Mouse (Mus musculus) embryonic facial prominence, embryonic 14.5 days (tissue): ENCODE measurements around the gene Ivd. TPM values are rescaled to one million over a fixed set of nuclear protein-coding genes. Genes with fewer than 3 reads are reported as not detected.

Source experiments
- ATAC-seq: fragments of 200-750 bp; cut with Nextera tagmentation; 2 replicates; pipeline ENCODE4 v1.8.0; 2017; ENCODE audit warnings: low read depth, moderate number of reproducible peaks, moderate TSS enrichment
- DNase-seq: peaks from one replicate; pipeline ENCODE4 v3.0.0-alpha.2; 2015; ENCODE audit warnings: low spot score
- H3K27ac ChIP-seq: fragments of 300-500 bp; sonication (generic); replicated peaks from 2 replicates; pipeline ENCODE4 v1.5.1; 2014; ENCODE audit warnings: low read depth, mild to moderate bottlenecking, low read length, moderate library complexity
- H3K27me3 ChIP-seq: fragments of 300-500 bp; sonication (generic); replicated peaks from 2 replicates; pipeline ENCODE4 v1.6.1; 2014; ENCODE audit warnings: low read length; ENCODE audit not compliant: control insufficient read depth, insufficient read depth
- H3K36me3 ChIP-seq: fragments of 300-500 bp; sonication (generic); 2 replicates; pipeline ENCODE4 v1.6.1; 2014; ENCODE audit warnings: low read length, mixed read lengths; ENCODE audit not compliant: control insufficient read depth, insufficient read depth
- H3K4me1 ChIP-seq: fragments of 300-500 bp; sonication (generic); 2 replicates; pipeline ENCODE4 v1.6.1; 2014; ENCODE audit warnings: antibody characterized with exemption, low read length; ENCODE audit not compliant: control insufficient read depth, insufficient read depth
- H3K4me2 ChIP-seq: fragments of 300-500 bp; sonication (generic); 2 replicates; pipeline ENCODE4 v1.6.1; 2014; ENCODE audit warnings: low read depth, mild to moderate bottlenecking, low read length, moderate library complexity, mixed read lengths
- H3K4me3 ChIP-seq: fragments of 300-500 bp; sonication (generic); 2 replicates; pipeline ENCODE4 v1.5.1; 2014; ENCODE audit warnings: low read depth, mild to moderate bottlenecking, low read length
- H3K9ac ChIP-seq: fragments of 300-500 bp; sonication (generic); 2 replicates; pipeline ENCODE4 v1.6.1; 2014; ENCODE audit warnings: low read depth, mild to moderate bottlenecking, low read length, moderate library complexity, mixed read lengths
- H3K9me3 ChIP-seq: fragments of 300-500 bp; sonication (generic); 2 replicates; pipeline ENCODE4 v1.6.1; 2016; ENCODE audit warnings: low read length; ENCODE audit not compliant: control insufficient read depth
- WGBS: fragments of 180-500 bp; shearing (Covaris S2); extraction: QIAGEN DNeasy Blood & Tissue Kit; methylation state at CpG from one replicate; pipeline ENCODE4 v1.1.7; 2014; 5-methylcytosine and 5-hydroxymethylcytosine counted together
- polyA plus RNA-seq: library from polyadenylated mRNA; unstranded; fragments of >200 nt; fragmentation: Nextera tagmentation; extraction: Ambion mirVana; gene quantifications from 2 replicates; pipeline ENCODE4 v1.2.1, GENCODE M21; 2014

The Ivd gene
- polyA plus RNA-seq = 50.7 and 61.9 TPM in 2 replicates

DNA sequence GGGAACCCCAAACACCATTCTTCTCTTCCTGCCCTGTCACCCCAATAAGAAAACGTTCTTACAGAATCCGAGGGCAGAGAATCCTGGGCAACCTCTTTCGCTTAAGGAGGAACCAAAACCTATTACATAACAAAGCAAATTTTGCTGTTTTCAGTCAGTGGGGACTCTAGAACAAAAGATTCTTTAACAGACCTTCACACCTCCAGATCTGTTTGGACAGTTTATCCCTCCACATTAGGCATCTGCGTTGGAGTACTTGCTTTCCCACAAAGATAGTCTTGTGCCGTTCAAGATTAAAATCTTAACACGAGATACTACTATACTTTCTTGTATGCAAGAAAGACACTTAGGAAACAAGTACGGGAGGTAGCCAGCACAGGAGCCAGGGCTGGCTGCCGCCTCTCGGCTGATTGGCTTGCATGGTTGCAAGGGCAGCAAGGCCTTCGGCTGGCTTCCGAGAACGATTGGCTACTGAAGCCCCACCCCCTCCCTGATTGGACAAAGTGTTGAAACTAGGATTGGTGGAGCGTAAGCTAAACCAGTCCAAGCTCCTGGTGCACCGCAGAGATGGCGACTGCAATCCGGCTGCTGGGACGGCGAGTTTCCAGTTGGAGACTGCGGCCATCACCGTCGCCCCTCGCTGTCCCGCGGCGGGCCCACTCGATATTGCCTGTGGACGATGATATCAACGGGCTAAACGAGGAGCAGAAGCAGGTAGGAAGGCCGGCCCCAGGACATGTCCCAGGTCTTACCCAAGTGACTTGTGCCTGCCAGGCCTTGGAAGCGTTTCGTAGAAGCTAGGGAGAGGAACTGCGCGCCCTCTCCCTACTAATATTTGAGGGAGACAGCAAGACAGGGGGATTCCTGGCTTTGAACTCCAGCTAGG, at the start of gene Ivd:
Gene Ivd, plus strand, starts transcription at position 501 of the 886 bp plus-strand sequence.
- H3K9me3 ChIP-seq = no peaks in the 10 kb centered on the region
- peak within 1 kb of the TSS; percentile 77 for H3K4me2 ChIP-seq
- H3K36me3 ChIP-seq = 0 out of 2 replicates have a peak, but pooled peaks cover 15% of the 10 kb centered on the region
- peaks cover 5% of the 10 kb centered on the region for H3K4me1 ChIP-seq
- peak within 1 kb of the TSS; percentile 35; the same call in 1 of the 2 replicates for H3K27ac ChIP-seq
- H3K4me3 ChIP-seq = peak within 1 kb of the TSS; percentile 64
- peak within 1 kb of the TSS; percentile 73 for H3K9ac ChIP-seq
- H3K27me3 ChIP-seq = no peaks in the 10 kb centered on the region
- DNase-seq (peak; percentile 98), ATAC-seq (peak; percentile 100)
- 1% methylated on average over 32 of the region's 34 CpGs for WGBS

DNA sequence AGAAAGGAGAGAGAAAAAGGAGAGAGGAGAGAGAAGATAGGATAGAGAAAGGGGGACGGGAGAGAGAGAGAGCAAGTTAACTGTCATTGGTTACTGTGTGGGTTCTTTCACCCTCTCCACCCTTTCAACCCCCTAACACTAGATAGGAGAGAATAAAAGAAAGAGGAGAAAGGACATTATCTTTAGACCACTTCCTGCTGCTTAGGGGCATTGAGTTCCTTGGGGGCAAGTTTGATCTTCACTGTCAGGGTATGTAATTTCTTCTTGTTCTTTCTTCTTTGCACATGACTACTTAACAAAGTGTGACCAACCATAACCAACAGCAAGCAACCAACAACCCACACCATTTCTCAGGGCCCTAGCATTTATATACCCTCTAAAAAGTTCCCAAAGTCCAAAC, 49.0 kb upstream of the Ivd start:
- Histone ChIP-seq H3K4me2 (no peak overlapping the region), H3K4me3 (no peak overlapping the region), H3K4me1 (peaks cover 5% of the 10 kb centered on the region; the same call in 1 of the 2 replicates), H3K9ac (no peak overlapping the region), H3K27me3 (no peaks in the 10 kb centered on the region), H3K27ac (no peak overlapping the region), H3K36me3 (peaks cover 10% of the 10 kb centered on the region), H3K9me3 (no peaks in the 10 kb centered on the region)
- WGBS = 75% methylated on average over 1 of the region's 1 CpGs
- ATAC-seq (no peak), DNase-seq (no peak)

DNA sequence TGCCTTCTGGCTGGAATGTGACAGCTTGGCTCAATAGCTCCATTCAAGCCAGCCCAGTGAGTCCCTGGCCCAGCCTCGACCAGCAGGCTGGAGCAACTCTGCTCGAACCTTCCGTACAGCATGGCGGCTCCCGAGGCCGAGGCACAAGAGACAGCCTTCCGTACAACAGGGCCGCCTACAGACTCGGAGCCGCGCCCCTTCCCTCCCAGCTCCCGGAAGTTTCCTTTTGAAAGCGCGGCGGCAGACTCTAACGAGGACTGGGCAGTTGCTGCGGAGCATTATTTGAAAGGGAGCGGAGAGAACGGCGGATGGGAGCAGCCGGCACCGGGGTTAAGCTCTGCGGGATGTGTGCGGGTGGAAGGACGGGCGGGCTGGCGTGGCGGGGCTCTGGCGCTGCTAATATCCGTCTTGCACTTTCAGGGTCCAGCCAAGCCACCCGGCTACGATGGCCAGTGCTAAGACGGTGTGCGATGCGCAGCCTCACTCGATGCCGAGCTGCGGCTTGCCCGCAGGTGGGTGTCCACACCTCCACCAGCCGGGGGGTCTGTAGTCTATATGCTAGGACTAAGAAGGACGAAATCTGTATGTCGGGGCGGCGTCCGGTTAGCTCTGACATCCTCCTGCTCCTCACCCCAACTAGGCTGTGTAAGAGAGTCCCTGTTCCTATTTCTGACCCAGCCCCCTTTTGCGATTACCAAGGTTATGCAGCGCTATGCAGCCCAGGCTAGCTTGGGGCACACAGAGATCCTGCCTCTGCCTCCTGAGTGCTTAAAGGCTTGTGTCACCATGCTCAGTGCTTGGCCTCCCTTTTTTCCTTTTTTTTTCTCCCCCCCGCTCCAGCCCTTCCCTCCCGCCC, 47.5 kb upstream of the Ivd start, which contains the start of gene Knstrn:
Gene Knstrn, plus strand, starts transcription at position 23 of the 856 bp plus-strand sequence.
- no peaks in the 10 kb centered on the region for H3K27me3 ChIP-seq
- H3K9ac ChIP-seq = peak within 1 kb of the TSS; percentile 84
- no peaks in the 10 kb centered on the region for H3K9me3 ChIP-seq
- H3K36me3 ChIP-seq = peaks cover 25% of the 10 kb centered on the region
- H3K4me3 ChIP-seq = peak within 1 kb of the TSS; percentile 75
- WGBS = under 1% methylated on average over 47 of the region's 49 CpGs
- H3K4me2 ChIP-seq = peak within 1 kb of the TSS; percentile 92
- peaks cover 5% of the 10 kb centered on the region; the same call in 1 of the 2 replicates for H3K4me1 ChIP-seq
- peak; percentile 96 for DNase-seq
- H3K27ac ChIP-seq = peak within 1 kb of the TSS; percentile 65; the same call in 1 of the 2 replicates
- peak; percentile 98 for ATAC-seq

DNA sequence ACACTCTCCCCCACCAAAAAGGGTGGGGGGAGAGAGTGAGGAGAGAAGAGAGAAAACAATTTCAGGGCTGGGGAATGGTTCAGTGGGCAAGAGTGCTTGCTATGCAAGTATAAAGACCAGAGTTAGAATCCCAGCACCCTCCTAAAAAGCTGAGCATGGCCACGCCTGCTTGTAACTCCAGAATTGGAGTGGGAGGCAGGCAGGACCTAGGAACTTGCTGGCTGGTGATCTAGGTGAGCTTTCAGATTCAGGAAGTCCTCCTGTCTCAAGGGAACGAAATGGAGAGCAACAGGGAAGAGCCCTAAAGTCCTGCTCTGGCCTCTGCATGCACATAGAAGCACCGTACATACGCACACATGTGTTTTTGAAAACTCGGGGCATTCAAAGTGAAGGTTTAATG, 39.0 kb upstream of the Ivd start:
- H3K36me3 ChIP-seq = peaks cover 64% of the 10 kb centered on the region
- H3K27me3 ChIP-seq = no peaks in the 10 kb centered on the region
- no peak for DNase-seq
- no peak overlapping the region for H3K4me2 ChIP-seq
- H3K9ac ChIP-seq = no peak overlapping the region
- no peak for ATAC-seq
- H3K4me1 ChIP-seq = no peaks in the 10 kb centered on the region
- 96% methylated on average over 5 of the region's 5 CpGs for WGBS
- no peak overlapping the region for H3K4me3 ChIP-seq
- H3K27ac ChIP-seq = no peak overlapping the region
- H3K9me3 ChIP-seq = peaks cover 7% of the 10 kb centered on the region; the same call in 1 of the 2 replicates

DNA sequence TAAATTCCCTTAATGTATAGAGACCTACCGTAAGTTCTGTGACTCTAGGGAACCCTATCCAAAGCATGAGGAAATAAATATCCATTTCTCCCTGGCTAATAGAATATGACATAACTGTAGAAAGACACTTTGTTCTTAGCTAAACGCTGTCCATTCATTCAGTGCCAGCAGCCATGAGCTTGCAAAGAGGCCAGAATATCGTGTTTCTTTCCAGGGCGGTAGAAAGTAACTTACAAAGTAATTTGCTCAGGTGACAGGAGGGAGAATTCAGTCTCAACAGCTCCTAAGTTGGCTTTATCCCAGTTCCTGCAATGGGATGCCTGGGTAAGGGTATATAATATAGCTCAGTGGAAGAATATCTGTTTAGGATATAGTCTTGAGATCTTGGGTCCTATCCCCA, 37.4 kb upstream of the Ivd start:
- no peaks in the 10 kb centered on the region for H3K4me1 ChIP-seq
- H3K4me2 ChIP-seq = no peak overlapping the region
- peaks cover 7% of the 10 kb centered on the region; the same call in 1 of the 2 replicates for H3K9me3 ChIP-seq
- H3K27ac ChIP-seq = no peak overlapping the region
- peak; percentile 56 for DNase-seq
- no peak overlapping the region for H3K9ac ChIP-seq
- 79% methylated on average over 4 of the region's 4 CpGs for WGBS
- H3K27me3 ChIP-seq = no peaks in the 10 kb centered on the region
- H3K36me3 ChIP-seq = peaks cover 61% of the 10 kb centered on the region
- peak; percentile 55; the same call in 1 of the 2 replicates for ATAC-seq
- H3K4me3 ChIP-seq = no peak overlapping the region

DNA sequence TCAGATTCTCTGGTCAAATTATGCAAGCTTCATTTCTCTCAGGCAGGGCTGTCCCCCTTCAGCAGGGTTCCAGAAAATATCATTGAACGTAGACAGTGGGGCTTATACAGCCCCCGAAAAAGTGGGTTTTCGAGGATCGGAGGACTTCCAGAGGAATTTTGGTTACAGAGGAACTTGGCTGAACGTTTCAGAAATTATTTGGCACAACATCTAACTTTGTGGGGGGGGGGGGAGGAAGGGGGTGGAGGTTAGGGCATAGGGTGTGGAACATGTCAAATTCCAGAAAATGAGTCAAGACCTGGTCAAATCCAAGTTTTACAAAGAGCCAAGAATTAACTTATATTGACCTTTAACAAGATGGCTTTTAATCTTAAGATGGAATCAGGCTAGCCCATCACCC, 32.7 kb upstream of the Ivd start:
- H3K9me3 ChIP-seq = peaks cover 7% of the 10 kb centered on the region; the same call in 1 of the 2 replicates
- no peak for DNase-seq
- H3K4me3 ChIP-seq = no peak overlapping the region
- no peaks in the 10 kb centered on the region for H3K27me3 ChIP-seq
- no peak overlapping the region for H3K9ac ChIP-seq
- 93% methylated on average over 5 of the region's 5 CpGs for whole genome bisulfite sequencing
- H3K4me2 ChIP-seq = no peak overlapping the region
- no peak for ATAC-seq
- peaks cover 78% of the 10 kb centered on the region for H3K36me3 ChIP-seq
- H3K4me1 ChIP-seq = no peaks in the 10 kb centered on the region
- H3K27ac ChIP-seq = no peak overlapping the region

DNA sequence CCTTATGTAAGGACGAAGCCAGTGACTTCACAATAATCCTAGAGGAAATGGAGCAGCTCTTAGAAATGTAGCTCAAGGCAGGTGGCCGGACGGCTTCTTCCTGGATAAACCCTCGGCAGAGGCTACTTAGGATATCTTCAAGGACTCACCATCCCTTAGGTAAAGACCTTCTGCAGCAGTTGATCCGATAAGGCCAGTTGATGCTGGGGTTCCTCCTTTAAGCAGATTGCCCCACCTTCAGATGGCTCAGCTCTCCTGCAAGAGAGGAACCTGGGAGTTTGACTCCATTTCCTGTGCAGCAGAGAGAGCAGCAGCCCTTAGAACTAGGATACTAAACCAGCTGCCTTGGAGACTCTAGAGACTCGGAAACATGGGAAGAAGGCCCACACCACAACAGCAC, 27.7 kb upstream of the Ivd start:
- Histone ChIP-seq H3K4me3 (no peak overlapping the region), H3K9me3 (no peaks in the 10 kb centered on the region), H3K4me1 (no peaks in the 10 kb centered on the region), H3K27me3 (no peaks in the 10 kb centered on the region), H3K4me2 (no peak overlapping the region), H3K36me3 (peaks cover 48% of the 10 kb centered on the region), H3K27ac (no peak overlapping the region), H3K9ac (no peak overlapping the region)
- ATAC-seq (no peak), DNase-seq (no peak)
- 85% methylated on average over 6 of the region's 6 CpGs for WGBS

DNA sequence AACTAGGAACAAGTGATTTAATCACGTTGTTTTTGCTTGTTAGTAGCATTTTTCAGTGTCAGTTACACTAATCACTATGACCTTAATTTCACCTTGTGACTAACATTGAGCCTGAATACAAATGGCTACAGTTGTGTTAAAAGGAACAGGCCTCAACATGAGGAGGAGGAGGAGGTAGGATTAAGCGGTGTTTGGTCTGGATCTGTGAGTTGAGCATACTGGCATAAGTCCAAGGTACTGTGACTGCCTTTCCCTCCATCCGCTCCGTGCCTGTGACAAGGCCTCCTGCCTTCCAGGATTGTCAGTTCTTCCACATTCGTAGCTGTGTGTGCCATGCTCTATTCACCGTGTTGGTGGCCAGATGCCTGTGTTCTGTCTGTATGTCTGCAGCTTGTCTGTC, 26.6 kb upstream of the Ivd start:
- Histone ChIP-seq H3K36me3 (peaks cover 43% of the 10 kb centered on the region), H3K27me3 (no peaks in the 10 kb centered on the region), H3K4me1 (no peaks in the 10 kb centered on the region), H3K27ac (no peak overlapping the region), H3K4me2 (no peak overlapping the region), H3K9ac (no peak overlapping the region), H3K4me3 (no peak overlapping the region), H3K9me3 (no peaks in the 10 kb centered on the region)
- WGBS = 69% methylated on average over 6 of the region's 6 CpGs
- peak; percentile 70 for DNase-seq
- peak; percentile 53; the same call in 1 of the 2 replicates for ATAC-seq
